Mouse (Mus musculus) lung, embryonic 16.5 days (tissue): ENCODE measurements around the gene Slc12a8. TPM values are rescaled to one million over a fixed set of nuclear protein-coding genes. Genes with fewer than 3 reads are reported as not detected.

Experiments used
- polyA plus RNA-seq: library from polyadenylated mRNA; unstranded; fragments of >200 nt; fragmentation: Nextera tagmentation; extraction: Ambion mirVana; gene quantifications from 2 replicates; pipeline ENCODE4 v1.2.1, GENCODE M21; 2015

The Slc12a8 gene
- polyA plus RNA-seq, 1 experiment from 2014 or later: 0.39 TPM

Other genes starting within 250 kb of the Slc12a8 start
- gene Zfp148, start 136.5 kb upstream of the Slc12a8 start, polyA plus RNA-seq: 52.5 and 57.2 TPM in 2 replicates
- 16.8 and 19.2 TPM in 2 replicates for gene Heg1, start 167.0 kb downstream of the Slc12a8 start, polyA plus RNA-seq